Mouse (Mus musculus) stomach, embryonic 14.5 days (tissue): ENCODE results near the gene Gcnt2. TPM values are rescaled to one million over a fixed set of nuclear protein-coding genes. Genes with fewer than 3 reads are reported as not detected.

ENCODE experiments used
- ATAC-seq: fragments of 200-750 bp; cut with Nextera tagmentation; 2 replicates; pipeline ENCODE4 v1.8.0; 2017; ENCODE audit warnings: low read depth, moderate TSS enrichment; ENCODE audit not compliant: insufficient number of reproducible peaks, insufficient read depth, low FRiP score
- H3K27ac ChIP-seq: fragments of 300-500 bp; sonication (generic); 2 replicates; pipeline ENCODE4 v1.5.1; 2014; ENCODE audit warnings: mild to moderate bottlenecking, low read length, moderate library complexity, mixed read lengths
- H3K27me3 ChIP-seq: fragments of 300-500 bp; sonication (generic); 2 replicates; pipeline ENCODE4 v1.6.1; 2014; ENCODE audit warnings: low read length, control low read depth, mixed read lengths; ENCODE audit not compliant: control insufficient read depth, insufficient read depth
- H3K36me3 ChIP-seq: fragments of 300-500 bp; sonication (generic); 2 replicates; pipeline ENCODE4 v1.6.1; 2014; ENCODE audit warnings: mild to moderate bottlenecking, control low read depth, low read length, moderate library complexity, mixed read lengths; ENCODE audit not compliant: control insufficient read depth, insufficient read depth
- H3K4me1 ChIP-seq: fragments of 300-500 bp; sonication (generic); 2 replicates; pipeline ENCODE4 v1.6.1; 2014; ENCODE audit warnings: low read length, control low read depth, mixed read lengths; ENCODE audit not compliant: control insufficient read depth, insufficient read depth
- H3K4me2 ChIP-seq: fragments of 300-500 bp; sonication (generic); replicated peaks from 2 replicates; pipeline ENCODE4 v1.6.1; 2014; ENCODE audit warnings: low read depth, low read length, control low read depth
- H3K4me3 ChIP-seq: fragments of 300-500 bp; sonication (generic); 2 replicates; pipeline ENCODE4 v1.5.1; 2014; ENCODE audit warnings: low read depth, low read length, control low read depth
- H3K9ac ChIP-seq: fragments of 300-500 bp; sonication (generic); replicated peaks from 2 replicates; pipeline ENCODE4 v1.6.1; 2014; ENCODE audit warnings: low read depth, mild to moderate bottlenecking, control low read depth, low read length, moderate library complexity, mixed read lengths
- H3K9me3 ChIP-seq: fragments of 300-500 bp; sonication (generic); 2 replicates; pipeline ENCODE4 v1.6.1; 2016; ENCODE audit warnings: low read depth, low read length, control low read depth; ENCODE audit not compliant: control insufficient read depth
- WGBS: fragments of 180-500 bp; shearing (Covaris S2); extraction: QIAGEN DNeasy Blood & Tissue Kit; methylation state at CpG from one replicate; pipeline ENCODE4 v1.1.7; 2014; 5-methylcytosine and 5-hydroxymethylcytosine counted together
- polyA plus RNA-seq: library from polyadenylated mRNA; unstranded; fragments of >200 nt; fragmentation: Nextera tagmentation; extraction: Ambion mirVana; gene quantifications from 2 replicates; pipeline ENCODE4 v1.2.1, GENCODE M21; 2014

Gcnt2 gene
- polyA plus RNA-seq, 1 experiment from 2014 or later: 8.3 TPM

DNA sequence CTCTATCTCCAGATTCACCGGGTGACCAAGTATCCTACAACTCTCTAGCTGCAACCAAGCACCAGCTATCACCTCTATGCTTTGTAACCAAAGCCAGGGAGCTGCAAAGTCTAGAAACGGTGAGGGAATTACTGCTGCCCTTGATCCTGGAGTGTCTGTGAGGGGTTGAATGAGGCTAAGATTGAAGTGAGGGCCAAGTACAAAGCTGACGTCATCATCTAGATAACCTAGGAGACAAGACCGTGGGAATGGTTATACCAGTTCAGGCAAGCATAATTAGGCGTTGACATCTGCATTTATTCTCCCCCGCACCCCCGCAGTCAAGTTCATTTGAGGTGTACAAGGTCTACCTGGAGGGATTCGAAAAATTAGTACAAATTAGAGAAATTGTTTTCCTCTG, 2.8 kb upstream of the Gcnt2 start:
- Histone ChIP-seq H3K36me3 (no peaks in the 10 kb centered on the region), H3K4me3 (no peak overlapping the region), H3K9ac (no peak overlapping the region), H3K27ac (no peak overlapping the region), H3K9me3 (no peaks in the 10 kb centered on the region), H3K4me2 (no peak overlapping the region), H3K4me1 (no peaks in the 10 kb centered on the region), H3K27me3 (no peaks in the 10 kb centered on the region)
- no peak for ATAC-seq
- 86% methylated on average over 8 of the region's 8 CpGs for WGBS

DNA sequence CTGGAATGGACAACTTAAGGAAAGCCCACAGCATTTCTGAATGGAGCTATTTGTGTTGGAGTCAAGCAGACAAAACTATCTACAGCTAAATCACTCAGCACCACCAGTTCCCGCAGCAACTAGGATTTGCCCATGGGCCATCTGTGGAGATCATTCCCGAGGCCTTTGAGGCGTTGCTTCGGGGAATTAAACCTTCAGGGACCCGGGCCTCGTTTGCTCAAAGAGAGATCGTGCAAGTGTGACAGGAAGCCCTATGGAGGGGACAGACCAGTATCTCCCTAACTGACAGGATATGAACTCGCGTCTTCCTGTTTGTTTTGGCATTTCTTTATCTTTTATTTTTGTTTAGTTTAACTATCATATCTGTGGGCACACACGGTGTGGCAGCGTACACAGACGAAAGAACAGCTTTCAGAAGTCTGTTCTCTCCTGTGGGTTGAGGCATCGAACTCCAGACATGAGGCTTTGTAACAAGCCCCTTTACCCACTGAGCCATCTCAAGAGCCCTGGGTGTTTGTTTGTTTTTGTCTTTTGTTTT, 2.2 kb upstream of the Gcnt2 start:
- Histone ChIP-seq H3K4me2 (no peak overlapping the region), H3K9me3 (no peaks in the 10 kb centered on the region), H3K4me3 (no peak overlapping the region), H3K4me1 (no peaks in the 10 kb centered on the region), H3K27me3 (no peaks in the 10 kb centered on the region), H3K27ac (no peak overlapping the region), H3K9ac (no peak overlapping the region), H3K36me3 (no peaks in the 10 kb centered on the region)
- WGBS: 70% methylated on average over 13 of the region's 13 CpGs
- no peak for ATAC-seq

DNA sequence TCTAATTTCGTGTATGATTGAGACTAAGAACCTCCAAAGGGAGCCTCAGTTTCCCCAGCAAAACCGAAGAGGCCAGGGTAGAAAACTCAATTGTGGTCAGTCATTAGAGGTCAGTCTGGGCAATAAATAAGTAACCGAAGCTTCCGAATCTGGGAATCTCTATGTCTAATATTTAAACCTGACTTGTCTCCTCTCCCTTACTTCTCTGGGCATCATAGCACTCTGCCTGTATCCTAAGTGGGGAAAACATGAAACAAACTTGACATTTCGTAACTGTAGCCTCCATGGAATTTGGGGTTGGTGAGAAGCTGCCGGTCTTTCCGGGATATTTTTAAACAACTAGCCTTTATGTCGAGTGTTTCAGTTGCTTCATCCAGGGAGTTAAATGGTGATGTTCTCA, 329 bp upstream of the Gcnt2 start:
- H3K36me3 ChIP-seq: no peaks in the 10 kb centered on the region
- no peak overlapping the region for H3K4me3 ChIP-seq
- ATAC-seq: no peak
- H3K9ac ChIP-seq: no peak overlapping the region
- no peaks in the 10 kb centered on the region for H3K27me3 ChIP-seq
- H3K4me1 ChIP-seq: no peaks in the 10 kb centered on the region
- WGBS: 67% methylated on average over 8 of the region's 8 CpGs
- peak overlapping the region; percentile 40 for H3K4me2 ChIP-seq
- H3K9me3 ChIP-seq: no peaks in the 10 kb centered on the region
- no peak overlapping the region for H3K27ac ChIP-seq

DNA sequence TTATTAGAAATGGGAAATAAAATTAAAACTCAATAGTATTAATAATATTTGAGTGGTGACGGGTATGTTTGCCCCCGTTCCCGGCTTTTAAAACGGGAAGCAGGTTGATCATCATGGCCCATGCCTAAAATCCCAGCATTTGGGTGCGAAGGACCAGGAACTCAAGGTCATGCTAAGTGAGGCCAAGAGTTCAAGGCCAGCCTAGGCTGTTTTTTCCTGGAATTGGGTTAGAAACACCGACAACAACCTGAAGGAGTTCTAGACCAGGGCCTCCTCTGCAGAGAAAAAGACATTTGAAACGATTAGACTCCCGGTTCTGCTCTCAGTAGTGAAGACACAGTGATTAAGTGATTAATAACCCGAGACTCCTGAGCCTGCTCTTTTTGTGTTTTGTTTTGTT, 3.5 kb downstream of the Gcnt2 start:
- Histone ChIP-seq H3K4me2 (no peak overlapping the region), H3K27ac (no peak overlapping the region)

DNA sequence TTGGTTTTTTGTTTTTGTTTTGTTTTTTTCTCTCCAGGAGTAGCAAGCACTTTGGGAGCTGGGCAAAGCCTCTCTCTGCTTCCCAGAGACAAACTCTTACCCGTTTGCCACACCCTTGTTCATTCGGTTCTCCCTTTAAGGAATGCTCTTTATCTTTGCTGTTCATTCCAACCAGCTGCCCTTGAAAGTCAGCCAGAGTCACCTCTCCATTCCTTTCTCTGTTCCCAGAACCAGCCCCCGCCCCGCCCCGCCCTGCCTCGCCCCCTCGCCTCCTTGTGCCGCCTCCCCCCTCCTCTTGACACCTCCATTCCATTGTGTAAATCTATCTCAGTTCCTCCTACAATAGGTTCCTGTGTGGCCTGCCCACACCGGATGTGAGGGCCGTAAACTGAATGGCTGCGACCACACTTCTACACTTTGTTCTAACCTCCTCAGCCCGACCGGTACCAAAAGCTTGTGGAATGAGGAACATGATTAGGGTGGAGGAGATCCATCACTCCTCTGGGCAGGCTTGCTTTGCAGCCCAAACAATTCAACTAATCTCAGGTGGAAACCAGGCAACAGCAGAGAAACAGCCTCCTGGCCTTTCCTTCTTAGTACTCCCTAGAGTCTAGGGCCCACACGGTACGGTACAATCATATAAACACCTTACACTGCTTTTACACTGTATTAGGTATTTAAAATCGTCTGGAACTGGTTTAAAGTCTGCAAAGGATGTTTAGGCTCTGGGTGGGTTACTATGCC, 9.5 kb downstream of the Gcnt2 start:
- no peaks in the 10 kb centered on the region for H3K9me3 ChIP-seq
- no peak overlapping the region for H3K4me2 ChIP-seq
- H3K4me1 ChIP-seq: 0 out of 2 replicates have a peak, but pooled peaks cover 4% of the 10 kb centered on the region
- peak; percentile 85 for ATAC-seq
- 14% methylated on average over 16 of the region's 16 CpGs for WGBS
- no peak overlapping the region for H3K9ac ChIP-seq
- H3K36me3 ChIP-seq: no peaks in the 10 kb centered on the region
- H3K4me3 ChIP-seq: no peak overlapping the region
- no peaks in the 10 kb centered on the region for H3K27me3 ChIP-seq
- peak overlapping the region; percentile 52; the same call in 1 of the 2 replicates for H3K27ac ChIP-seq

More for the DNA sequence above, 3.5 kb downstream of the Gcnt2 start:
- Histone ChIP-seq H3K27me3 (no peaks in the 10 kb centered on the region), H3K36me3 (no peaks in the 10 kb centered on the region), H3K4me3 (no peak overlapping the region), H3K9ac (no peak overlapping the region), H3K4me1 (no peaks in the 10 kb centered on the region), H3K9me3 (no peaks in the 10 kb centered on the region)
- 85% methylated on average over 9 of the region's 9 CpGs for WGBS
- ATAC-seq: no peak

DNA sequence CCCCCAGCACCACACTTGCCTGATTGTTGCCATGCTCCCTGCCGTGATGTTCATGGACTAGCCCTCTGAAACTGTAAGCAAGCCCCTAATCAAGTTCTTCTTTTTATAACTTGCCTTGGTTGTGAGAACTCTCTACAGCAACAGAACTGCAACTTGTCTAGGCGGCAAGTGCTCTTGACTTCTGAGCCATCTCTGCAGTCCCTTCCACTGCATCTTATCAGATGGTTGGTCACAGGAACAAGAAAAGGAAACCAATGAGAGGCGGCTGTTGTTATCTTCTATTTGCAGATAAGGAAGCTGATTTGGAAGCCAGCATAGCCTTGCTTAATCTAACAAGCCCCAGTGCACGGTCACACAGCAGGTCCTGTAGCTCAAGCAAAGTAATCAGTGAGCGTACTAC, 14.5 kb downstream of the Gcnt2 start:
- no peak overlapping the region for H3K27ac ChIP-seq
- 0 out of 2 replicates have a peak, but pooled peaks cover 1% of the 10 kb centered on the region for H3K4me1 ChIP-seq
- H3K4me3 ChIP-seq: no peak overlapping the region
- WGBS: 62% methylated on average over 5 of the region's 5 CpGs
- no peak overlapping the region for H3K4me2 ChIP-seq
- H3K36me3 ChIP-seq: no peaks in the 10 kb centered on the region
- no peak for ATAC-seq
- H3K9me3 ChIP-seq: no peaks in the 10 kb centered on the region
- no peaks in the 10 kb centered on the region for H3K27me3 ChIP-seq
- H3K9ac ChIP-seq: no peak overlapping the region

DNA sequence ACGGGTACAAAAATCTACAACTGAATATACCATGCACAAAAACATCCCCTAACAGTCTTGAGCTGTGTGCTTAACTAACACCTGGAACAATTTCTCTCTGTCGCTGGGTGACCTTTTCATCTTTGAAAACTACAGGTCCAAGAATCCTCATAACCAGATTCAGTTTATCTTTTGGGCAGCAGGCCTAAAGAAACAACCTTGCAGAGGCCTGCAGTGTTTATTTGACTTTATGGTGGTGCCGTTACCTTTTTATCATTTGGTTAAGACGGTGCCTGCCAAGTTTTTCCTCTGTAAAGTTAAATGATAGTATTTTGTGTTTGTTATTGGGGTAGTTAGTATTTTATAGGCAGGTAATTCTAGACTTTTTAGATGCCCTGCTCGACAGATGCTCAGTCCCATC, 15.9 kb downstream of the Gcnt2 start:
- no peaks in the 10 kb centered on the region for H3K36me3 ChIP-seq
- no peaks in the 10 kb centered on the region for H3K9me3 ChIP-seq
- no peak overlapping the region for H3K4me3 ChIP-seq
- no peaks in the 10 kb centered on the region for H3K27me3 ChIP-seq
- no peak overlapping the region for H3K4me2 ChIP-seq
- no peak overlapping the region for H3K27ac ChIP-seq
- H3K9ac ChIP-seq: no peak overlapping the region
- WGBS: 43% methylated on average over 5 of the region's 5 CpGs
- no peak for ATAC-seq
- H3K4me1 ChIP-seq: no peaks in the 10 kb centered on the region

DNA sequence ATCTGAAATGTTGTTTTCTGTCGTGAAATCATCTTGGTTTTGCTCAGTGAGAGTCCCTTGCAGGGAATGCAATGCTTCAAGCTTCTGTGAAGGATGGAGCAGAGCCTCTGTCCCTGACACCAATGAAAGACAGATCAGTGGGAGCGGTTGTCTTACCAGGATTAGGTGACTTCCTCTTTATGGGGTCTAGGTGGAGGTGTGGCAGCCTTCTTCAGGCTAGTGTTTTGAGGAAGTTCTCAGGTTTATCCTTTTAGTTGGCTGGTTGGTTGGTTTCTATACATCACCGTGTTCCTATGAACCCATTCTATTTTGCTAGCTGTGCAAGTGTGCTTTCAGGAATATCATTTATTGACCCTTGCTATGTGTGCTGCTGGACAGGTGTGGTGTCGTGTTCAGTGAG, 18.0 kb downstream of the Gcnt2 start:
- Histone ChIP-seq H3K27ac (no peak overlapping the region), H3K27me3 (no peaks in the 10 kb centered on the region), H3K9me3 (no peaks in the 10 kb centered on the region), H3K9ac (no peak overlapping the region), H3K36me3 (no peaks in the 10 kb centered on the region), H3K4me1 (no peaks in the 10 kb centered on the region), H3K4me2 (no peak overlapping the region), H3K4me3 (no peak overlapping the region)
- no peak for ATAC-seq
- 82% methylated on average over 4 of the region's 4 CpGs for WGBS

DNA sequence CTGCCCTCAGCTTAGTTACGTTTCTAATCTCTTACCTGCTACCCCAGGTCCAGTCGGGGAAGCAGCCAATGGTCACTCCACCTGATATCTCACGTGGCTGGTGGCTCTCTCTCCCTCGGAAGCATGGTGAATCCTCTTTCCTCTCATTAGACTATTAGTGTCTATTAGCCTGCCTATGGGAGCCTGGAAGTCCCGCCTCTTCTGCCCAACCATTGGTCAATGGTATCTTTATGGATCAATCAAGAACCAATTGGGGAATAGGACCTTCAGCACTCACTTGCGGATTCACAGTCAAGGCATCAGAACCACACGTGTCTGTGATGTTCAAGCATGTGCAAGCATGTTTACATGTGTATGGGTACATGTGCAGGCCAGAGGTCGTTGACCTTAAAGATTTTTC, 21.0 kb downstream of the Gcnt2 start:
- no peak for ATAC-seq
- 76% methylated on average over 8 of the region's 8 CpGs for WGBS
- no peaks in the 10 kb centered on the region for H3K36me3 ChIP-seq

More for the DNA sequence above, 21.0 kb downstream of the Gcnt2 start:
- H3K27ac ChIP-seq: no peak overlapping the region
- H3K9ac ChIP-seq: no peak overlapping the region
- H3K4me1 ChIP-seq: no peaks in the 10 kb centered on the region
- no peak overlapping the region for H3K4me3 ChIP-seq
- H3K4me2 ChIP-seq: no peak overlapping the region
- no peaks in the 10 kb centered on the region for H3K27me3 ChIP-seq
- H3K9me3 ChIP-seq: no peaks in the 10 kb centered on the region
